Mouse (Mus musculus) liver, embryonic 13.5 days (tissue): Measurements from ENCODE around the gene Rnase11. TPM values are rescaled to one million over a fixed set of nuclear protein-coding genes. Genes with fewer than 3 reads are reported as not detected.
"Not testable (repeated sequence)": the region's sequence is repeated elsewhere in the genome, so short reads cannot be mapped to it uniquely, and the experiment has no call there.

Experiments used
- ATAC-seq: fragments of 200-750 bp; cut with Nextera tagmentation; 2 replicates; pipeline ENCODE4 v1.8.0; 2017; ENCODE audit warnings: low read depth, mild to moderate bottlenecking, moderate number of reproducible peaks, moderate library complexity
- DNase-seq: peaks from one replicate; pipeline ENCODE4 v3.0.0; 2022
- H3K27ac ChIP-seq: fragments of 300-500 bp; sonication (generic); 2 replicates; pipeline ENCODE4 v1.5.1; 2015; ENCODE audit warnings: moderate library complexity, mild to moderate bottlenecking, inconsistent platforms
- H3K27me3 ChIP-seq: fragments of 300-500 bp; sonication (generic); 2 replicates; pipeline ENCODE4 v1.6.1; 2015; ENCODE audit warnings: mild to moderate bottlenecking, inconsistent platforms
- H3K36me3 ChIP-seq: fragments of 300-500 bp; sonication (generic); 2 replicates; pipeline ENCODE4 v1.6.1; 2015; ENCODE audit warnings: mild to moderate bottlenecking, inconsistent platforms
- H3K4me1 ChIP-seq: fragments of 300-500 bp; sonication (generic); replicated peaks from 2 replicates; pipeline ENCODE4 v1.6.1; 2015; ENCODE audit warnings: inconsistent platforms
- H3K4me2 ChIP-seq: fragments of 300-500 bp; sonication (generic); 2 replicates; pipeline ENCODE4 v1.6.1; 2015; ENCODE audit warnings: inconsistent platforms, mild to moderate bottlenecking, moderate library complexity
- H3K4me3 ChIP-seq: fragments of 300-500 bp; sonication (generic); replicated peaks from 2 replicates; pipeline ENCODE4 v1.5.1; 2015; ENCODE audit warnings: mild to moderate bottlenecking, inconsistent platforms
- H3K9ac ChIP-seq: fragments of 300-500 bp; sonication (generic); 2 replicates; pipeline ENCODE4 v1.6.1; 2015; ENCODE audit warnings: mild to moderate bottlenecking, inconsistent platforms
- H3K9me3 ChIP-seq: fragments of 300-500 bp; sonication (generic); replicated peaks from 2 replicates; pipeline ENCODE4 v1.6.1; 2016; ENCODE audit warnings: inconsistent platforms
- WGBS: fragments of 180-500 bp; shearing (Covaris S2); methylation state at CpG from one replicate; pipeline ENCODE4 v1.1.7; 2015; ENCODE audit not compliant: insufficient replicate concordance; 5-methylcytosine and 5-hydroxymethylcytosine counted together
- polyA plus RNA-seq: library from polyadenylated mRNA; unstranded; fragments of >200 nt; fragmentation: Nextera tagmentation; extraction: Ambion mirVana; gene quantifications from 2 replicates; pipeline ENCODE4 v1.2.1, GENCODE M21; 2015

Gene Rnase11
- polyA plus RNA-seq, result not detected in 2 replicates

DNA sequence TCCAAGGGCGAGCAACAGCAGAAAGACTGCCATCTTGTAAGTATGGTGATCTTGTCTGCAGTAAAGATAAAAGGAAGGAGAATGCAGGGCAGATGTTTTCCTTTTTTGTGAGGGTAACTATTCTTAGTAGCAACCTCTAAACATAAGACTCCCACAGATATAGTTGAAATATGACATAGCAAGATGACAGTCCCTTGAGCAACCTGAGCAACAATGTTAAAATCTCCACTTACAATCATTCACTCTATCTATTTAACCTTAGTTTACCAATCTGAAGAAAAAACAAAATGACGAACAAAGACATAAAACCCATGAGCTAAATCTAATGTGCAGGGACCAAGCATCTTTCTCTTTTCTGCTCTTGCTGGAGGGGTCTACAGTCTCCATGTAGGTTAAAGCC lies at the start of gene Rnase11:
TSS of gene Rnase11 (minus strand) at position 101 of the 400 bp plus-strand sequence.
- Histone ChIP-seq H3K27ac (no peak within 1 kb of the TSS), H3K4me2 (no peak within 1 kb of the TSS), H3K4me3 (no peak within 1 kb of the TSS), H3K9ac (no peak within 1 kb of the TSS), H3K4me1 (peaks cover 13% of the 10 kb centered on the region; the same call in 1 of the 2 replicates), H3K9me3 (no peaks in the 10 kb centered on the region), H3K36me3 (no peaks in the 10 kb centered on the region), H3K27me3 (no peaks in the 10 kb centered on the region)
- DNase-seq (no peak), ATAC-seq (no peak)
- 58% methylated on average over 2 of the region's 2 CpGs for WGBS

DNA sequence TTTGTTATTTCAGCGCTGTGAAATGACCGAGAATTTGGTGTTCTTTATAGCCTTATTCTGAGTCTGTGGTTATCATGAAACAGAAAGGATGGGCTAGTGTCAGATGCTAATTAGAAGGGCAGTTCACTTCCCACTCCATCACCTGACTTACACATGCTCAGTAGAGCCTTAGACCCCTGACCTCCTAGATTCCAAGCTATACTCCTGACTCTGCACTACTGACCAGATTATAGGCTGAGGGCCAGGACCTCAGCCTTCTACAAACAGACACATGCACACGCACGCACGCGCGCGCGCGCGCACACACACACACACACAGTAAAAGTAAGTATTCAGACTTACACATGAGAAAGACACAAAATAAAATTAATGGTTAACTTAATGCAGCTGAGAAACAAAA lies 49.0 kb upstream of the Rnase11 start:
- H3K36me3 ChIP-seq, result no peaks in the 10 kb centered on the region
- no peak overlapping the region for H3K9ac ChIP-seq
- ATAC-seq (no peak), DNase-seq (no peak)
- H3K4me3 ChIP-seq, result no peak overlapping the region
- H3K27me3 ChIP-seq, result no peaks in the 10 kb centered on the region
- H3K4me1 ChIP-seq, result peaks cover 27% of the 10 kb centered on the region
- no peak overlapping the region for H3K4me2 ChIP-seq
- WGBS, result 94% methylated on average over 11 of the region's 11 CpGs
- no peaks in the 10 kb centered on the region for H3K9me3 ChIP-seq
- no peak overlapping the region for H3K27ac ChIP-seq

DNA sequence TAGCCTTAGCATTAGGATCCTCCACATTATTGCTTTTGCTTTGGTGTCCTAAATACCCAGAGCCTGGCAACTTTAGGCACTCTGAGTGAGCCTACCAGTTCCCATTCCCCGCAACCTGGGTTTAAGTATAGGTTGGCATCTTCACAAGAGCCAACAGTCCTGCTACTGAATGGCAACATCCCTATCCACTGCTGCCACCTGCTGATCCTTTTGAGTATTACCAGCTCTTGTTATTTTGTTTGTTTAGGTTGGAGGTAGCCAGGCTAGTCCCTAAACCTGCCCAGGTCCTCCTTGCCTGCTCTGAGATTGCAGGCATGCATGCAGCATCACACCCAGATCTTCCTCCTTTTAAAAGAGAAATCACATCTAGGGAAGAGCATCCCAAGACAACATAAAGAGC lies 48.3 kb upstream of the Rnase11 start:
- not testable (repeated sequence) for H3K9me3 ChIP-seq, H3K4me3 ChIP-seq, H3K27me3 ChIP-seq, H3K27ac ChIP-seq, H3K4me2 ChIP-seq, H3K36me3 ChIP-seq, H3K9ac ChIP-seq
- peaks cover 29% of the 10 kb centered on the region for H3K4me1 ChIP-seq
- peak; percentile 45 for ATAC-seq
- peak; percentile 55 for DNase-seq
- 45% methylated on average over 1 of the region's 1 CpGs for WGBS

DNA sequence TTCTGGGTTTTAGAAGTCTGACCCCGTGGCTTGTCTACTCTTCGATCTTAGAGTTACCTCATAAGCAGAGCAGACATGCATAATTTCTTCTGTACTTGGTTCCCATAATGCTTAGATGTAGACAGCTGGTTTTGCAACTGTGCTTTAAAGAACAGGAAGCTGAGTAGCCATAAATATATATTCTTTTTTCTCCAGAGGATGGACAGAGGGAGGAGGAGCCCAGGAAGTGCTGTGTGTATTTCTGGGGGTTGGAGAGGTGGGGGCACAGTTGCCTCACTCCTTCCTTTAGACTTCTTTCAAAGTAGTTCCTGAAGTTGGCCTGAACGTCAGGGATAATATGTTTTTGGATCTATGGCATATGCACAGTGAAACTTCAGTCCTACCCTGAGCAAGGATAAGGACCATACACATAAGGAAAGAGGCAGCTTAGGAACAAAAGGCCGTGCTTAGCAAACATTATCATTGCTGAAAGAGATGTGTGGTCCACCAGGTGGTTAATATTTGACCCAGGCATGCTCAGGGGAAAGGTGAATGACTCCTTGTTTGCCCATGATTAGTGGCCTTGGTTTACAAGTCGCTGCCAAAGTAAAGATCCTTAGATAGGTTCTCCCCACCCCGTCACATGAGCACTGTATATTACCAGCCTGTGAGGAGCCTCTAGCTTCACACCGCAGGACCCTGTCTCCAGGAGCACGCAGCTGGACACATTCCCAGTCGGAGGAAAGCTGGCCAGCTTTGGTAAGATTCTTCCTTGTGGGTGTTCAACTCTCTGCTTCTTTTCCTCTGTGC lies 46.0 kb upstream of the Rnase11 start:
- Histone ChIP-seq H3K27ac (0 out of 2 replicates have a peak overlapping the region, but pooled peaks have one; percentile 11), H3K9me3 (no peaks in the 10 kb centered on the region), H3K4me3 (no peak overlapping the region), H3K4me1 (peaks cover 46% of the 10 kb centered on the region), H3K27me3 (no peaks in the 10 kb centered on the region), H3K4me2 (0 out of 2 replicates have a peak overlapping the region, but pooled peaks have one; percentile 7), H3K9ac (no peak overlapping the region), H3K36me3 (no peaks in the 10 kb centered on the region)
- ATAC-seq (peak; percentile 35), DNase-seq (no peak)
- WGBS, result 46% methylated on average over 9 of the region's 9 CpGs

DNA sequence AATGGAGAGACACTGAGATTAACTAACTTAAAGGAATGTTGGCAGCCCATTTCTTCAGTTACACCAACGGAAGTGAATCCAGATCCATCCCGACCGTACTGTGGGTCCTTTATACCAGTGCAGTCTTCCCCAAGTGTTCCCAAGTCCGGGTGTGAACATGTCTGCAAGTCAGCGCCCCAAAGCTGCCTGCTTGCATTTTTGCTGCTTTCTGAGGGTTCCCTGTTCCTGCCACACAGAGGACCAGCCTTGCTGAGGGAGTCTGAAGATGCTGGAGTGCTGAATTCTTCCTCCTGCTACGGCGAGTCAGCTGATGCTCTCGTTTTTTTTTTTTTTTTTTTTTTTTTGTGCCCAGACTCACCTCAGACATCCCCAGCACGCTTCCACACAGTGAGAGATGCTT lies 45.0 kb upstream of the Rnase11 start:
- Histone ChIP-seq H3K27ac (no peak overlapping the region), H3K4me1 (peaks cover 53% of the 10 kb centered on the region)

DNA sequence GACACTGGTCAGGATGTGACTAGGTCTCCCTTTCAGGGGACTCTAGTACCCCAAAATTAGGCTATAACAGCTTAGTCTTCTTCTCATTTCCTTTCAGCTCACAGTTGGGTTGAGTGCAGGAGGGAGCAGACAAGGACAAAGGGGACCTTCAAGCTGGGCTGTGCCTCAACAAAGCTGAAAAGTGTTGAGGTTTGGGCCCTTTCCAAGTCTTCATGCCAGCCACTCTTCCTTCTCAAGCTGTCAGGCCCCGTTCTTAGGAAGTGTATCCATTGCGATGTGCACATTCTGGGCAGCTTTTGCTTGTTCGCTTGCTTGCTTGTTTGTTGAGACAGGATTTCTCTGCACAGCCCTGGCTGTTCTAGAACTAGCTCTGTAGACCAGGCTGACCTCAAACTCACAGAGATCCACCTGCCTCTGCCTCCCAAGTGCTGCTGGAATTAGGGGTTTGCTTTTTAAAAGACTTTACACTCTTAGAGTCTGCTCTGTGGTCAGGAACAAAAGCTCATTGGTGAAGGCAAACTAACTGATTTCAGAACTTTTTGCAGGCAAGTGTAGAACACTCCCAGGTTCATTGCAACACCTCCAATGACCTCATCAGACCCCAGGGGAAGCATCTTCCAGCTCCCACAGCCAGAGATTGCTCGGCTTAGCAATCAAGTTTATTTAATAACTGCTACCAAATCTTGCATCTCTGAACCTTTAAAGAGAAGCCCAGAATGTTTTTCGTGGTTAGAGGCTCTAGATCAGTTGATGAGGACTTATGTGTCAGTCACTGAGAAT lies 44.3 kb upstream of the Rnase11 start:
- H3K27ac ChIP-seq, result peak overlapping the region; percentile 7; the same call in 1 of the 2 replicates

More for the DNA sequence above, 45.0 kb upstream of the Rnase11 start:
- DNase-seq, result no peak
- WGBS, result 58% methylated on average over 9 of the region's 9 CpGs
- Histone ChIP-seq H3K9me3 (no peaks in the 10 kb centered on the region), H3K27me3 (no peaks in the 10 kb centered on the region), H3K4me3 (no peak overlapping the region), H3K9ac (no peak overlapping the region), H3K36me3 (no peaks in the 10 kb centered on the region), H3K4me2 (no peak overlapping the region)
- no peak for ATAC-seq

DNA sequence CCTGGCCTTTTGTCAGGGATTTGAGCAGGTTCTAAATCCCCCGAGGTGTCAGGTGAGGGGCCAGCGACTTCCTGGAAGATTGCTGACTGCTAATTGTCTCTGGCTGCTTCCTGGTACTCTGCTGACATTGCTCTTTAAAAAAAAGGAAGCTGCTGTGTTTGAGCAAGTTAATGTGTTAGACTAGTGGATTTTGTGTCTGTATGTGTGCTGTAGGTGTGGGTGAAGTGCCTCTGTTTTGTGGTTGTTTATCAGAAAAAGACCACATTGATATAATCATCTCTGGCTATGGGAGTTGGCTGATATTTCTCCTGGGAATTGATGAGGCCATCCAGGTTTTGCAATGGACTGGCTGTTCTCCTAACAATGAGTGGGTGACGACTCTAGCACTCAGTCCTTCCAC lies 43.5 kb upstream of the Rnase11 start:
- 13% methylated on average over 3 of the region's 3 CpGs for WGBS
- Histone ChIP-seq H3K27ac (peak overlapping the region; percentile 7; the same call in 1 of the 2 replicates), H3K4me2 (no peak overlapping the region), H3K36me3 (no peaks in the 10 kb centered on the region), H3K9me3 (no peaks in the 10 kb centered on the region), H3K4me1 (peaks cover 59% of the 10 kb centered on the region), H3K4me3 (no peak overlapping the region), H3K27me3 (no peaks in the 10 kb centered on the region), H3K9ac (no peak overlapping the region)
- DNase-seq (no peak), ATAC-seq (no peak)

More for the DNA sequence above, 44.3 kb upstream of the Rnase11 start:
- 57% methylated on average over 5 of the region's 5 CpGs for WGBS
- no peak overlapping the region for H3K4me2 ChIP-seq
- no peak for DNase-seq
- no peaks in the 10 kb centered on the region for H3K27me3 ChIP-seq
- no peaks in the 10 kb centered on the region for H3K36me3 ChIP-seq
- H3K9me3 ChIP-seq, result no peaks in the 10 kb centered on the region
- peaks cover 53% of the 10 kb centered on the region for H3K4me1 ChIP-seq
- no peak overlapping the region for H3K4me3 ChIP-seq
- ATAC-seq, result no peak
- H3K9ac ChIP-seq, result no peak overlapping the region

DNA sequence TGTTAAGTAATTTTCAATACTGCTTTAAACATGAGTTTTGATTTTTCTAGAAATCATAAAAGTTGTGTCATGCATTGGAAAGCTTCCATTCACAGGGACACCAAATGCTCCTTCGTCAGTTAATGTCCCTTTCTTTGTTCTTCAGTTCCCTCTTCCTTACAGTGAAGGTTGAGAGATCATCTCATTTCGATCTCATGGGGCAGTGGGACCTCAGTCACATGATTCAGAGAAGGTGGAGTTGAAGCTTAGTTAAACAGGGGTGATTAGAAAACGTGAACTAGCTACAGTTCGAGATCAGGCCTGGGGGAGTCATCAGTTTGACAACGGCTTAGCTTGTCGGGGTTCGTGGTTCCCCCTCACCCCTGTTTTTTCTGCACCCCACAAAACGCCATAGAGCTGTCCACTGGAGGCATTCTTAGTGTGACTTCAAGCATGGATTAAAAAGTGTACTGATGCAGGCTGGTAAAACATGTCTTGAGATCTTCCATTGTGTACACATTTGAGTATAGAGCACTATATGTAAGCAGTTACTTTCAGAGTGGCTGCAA lies 42.2 kb upstream of the Rnase11 start:
- no peaks in the 10 kb centered on the region for H3K27me3 ChIP-seq
- no peak for DNase-seq
- H3K9me3 ChIP-seq, result no peaks in the 10 kb centered on the region
- H3K9ac ChIP-seq, result no peak overlapping the region
- peak overlapping the region; percentile 86 for H3K4me2 ChIP-seq
- no peak for ATAC-seq
- H3K4me1 ChIP-seq, result peaks cover 66% of the 10 kb centered on the region
- 44% methylated on average over 8 of the region's 8 CpGs for WGBS
- no peak overlapping the region for H3K27ac ChIP-seq
- no peaks in the 10 kb centered on the region for H3K36me3 ChIP-seq
- H3K4me3 ChIP-seq, result no peak overlapping the region

DNA sequence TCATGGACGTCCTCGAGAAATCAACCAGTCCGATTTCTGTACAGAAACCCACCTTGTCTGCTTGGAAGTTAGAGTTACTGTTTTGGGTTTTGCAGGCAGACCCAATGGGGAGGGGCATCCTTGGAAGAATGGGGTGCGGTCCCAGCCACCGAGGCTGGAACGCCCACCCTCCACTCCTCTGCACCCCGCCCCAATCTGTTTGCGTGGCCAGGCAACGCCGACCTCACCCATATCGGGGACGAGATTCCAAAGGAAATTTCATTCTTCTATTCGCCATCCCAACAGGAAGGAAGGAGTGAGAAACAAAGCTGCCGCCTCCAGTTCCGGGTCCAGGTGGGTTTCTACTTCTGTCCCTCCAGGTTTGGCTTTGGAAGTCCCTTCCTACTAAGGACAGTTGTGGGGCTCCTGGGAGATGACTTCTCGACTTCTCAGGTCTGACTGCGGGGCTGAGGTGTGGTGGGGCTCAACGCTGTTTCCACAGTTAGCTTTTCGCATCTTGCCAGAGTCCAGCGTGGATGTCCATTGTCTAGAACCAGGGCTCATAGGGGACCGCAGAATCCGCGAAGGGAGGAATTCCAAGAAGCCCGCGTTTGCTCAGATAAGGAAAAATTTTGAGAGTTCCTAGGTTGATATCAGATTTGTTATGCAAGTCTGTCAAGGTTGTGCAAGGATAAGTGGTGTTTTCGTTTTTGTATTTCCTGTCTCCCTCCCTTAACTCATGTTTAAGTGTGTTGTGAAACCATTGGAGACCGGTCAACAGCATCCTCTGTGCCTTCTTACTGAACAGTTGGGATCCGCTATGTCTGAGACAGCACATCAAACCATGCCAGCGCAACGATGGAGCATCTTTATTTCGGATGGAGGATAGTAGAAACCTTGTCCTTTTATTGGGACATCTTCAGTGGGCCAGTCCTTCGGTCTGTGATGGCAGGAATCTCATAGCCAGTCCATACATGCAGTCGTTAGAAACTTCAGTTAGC lies 41.2 kb upstream of the Rnase11 start, which contains the start of the genes Rnase4 and Ang:
TSS of gene Rnase4 (plus strand) at position 157 of the 980 bp plus-strand sequence.
TSS of gene Ang (plus strand) at position 230 of the 980 bp plus-strand sequence.
- Histone ChIP-seq H3K9me3 (no peaks in the 10 kb centered on the region), H3K4me2 (peak within 1 kb of the TSS; percentile 86), H3K4me3 (peak within 1 kb of the TSS; percentile 75), H3K36me3 (no peaks in the 10 kb centered on the region), H3K9ac (peak within 1 kb of the TSS; percentile 71), H3K4me1 (peaks cover 73% of the 10 kb centered on the region), H3K27ac (peak within 1 kb of the TSS; percentile 84), H3K27me3 (no peaks in the 10 kb centered on the region)
- 7% methylated on average over 33 of the region's 33 CpGs for WGBS
- DNase-seq (no peak), ATAC-seq (no peak)

DNA sequence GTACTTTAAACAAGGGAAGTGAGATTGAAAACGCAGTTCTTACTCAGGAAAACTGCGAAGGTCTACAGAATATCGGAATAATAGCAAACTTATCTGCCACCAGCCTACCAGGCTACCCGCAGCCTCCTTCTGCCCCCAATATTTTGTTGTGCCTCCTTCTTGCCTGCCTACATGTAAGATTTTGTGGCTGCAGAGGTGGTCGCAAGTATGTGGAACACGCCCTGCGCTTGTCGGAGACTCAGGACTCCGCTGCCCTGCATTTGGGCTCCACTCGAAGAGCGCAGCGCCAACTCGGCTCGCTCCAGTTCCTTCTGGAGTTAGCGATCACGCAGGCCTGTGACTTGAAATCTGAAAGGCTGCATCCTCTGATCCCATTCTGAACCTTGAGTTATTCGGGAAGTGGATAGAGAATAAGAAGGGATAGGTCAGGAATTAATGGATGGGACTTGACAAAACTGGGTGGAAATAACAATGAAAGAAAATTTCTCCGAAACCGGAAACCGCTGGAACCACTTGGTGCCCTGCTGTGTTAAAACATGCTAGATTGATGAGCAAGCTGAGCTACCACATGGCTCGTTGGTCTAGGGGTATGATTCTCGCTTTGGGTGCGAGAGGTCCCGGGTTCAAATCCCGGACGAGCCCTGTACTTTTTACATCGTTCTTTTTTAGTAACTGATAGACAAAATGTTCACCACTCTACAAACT lies 40.3 kb upstream of the Rnase11 start:
- under 1% methylated on average over 27 of the region's 27 CpGs for WGBS
- H3K9ac ChIP-seq, result peak overlapping the region; percentile 71
- ATAC-seq (0 out of 2 replicates have a peak, but pooled peaks have one; percentile 6), DNase-seq (peak; percentile 66)
- H3K4me1 ChIP-seq, result peaks cover 75% of the 10 kb centered on the region
- peak overlapping the region; percentile 75 for H3K4me3 ChIP-seq
- no peaks in the 10 kb centered on the region for H3K36me3 ChIP-seq
- H3K4me2 ChIP-seq, result peak overlapping the region; percentile 86
- H3K27me3 ChIP-seq, result no peaks in the 10 kb centered on the region
- peak overlapping the region; percentile 84 for H3K27ac ChIP-seq
- H3K9me3 ChIP-seq, result no peaks in the 10 kb centered on the region
